Mouse (Mus musculus): ENCODE results near the gene Aif1. TPM values are rescaled to one million over a fixed set of nuclear protein-coding genes. Genes with fewer than 3 reads are reported as not detected.

The Aif1 gene
- total and polyA plus RNA-seq, 3 experiments = 7.0 to 14.7 (median 14.1) TPM

GRCm38 (mm10) chr17:35163326-35164081, 12.4 kb downstream of the Aif1 start:
- dilution Hi-C loops (cut with MboI; ENCODE audit: extremely low pct_ligation_motif_present, extremely low pct_unique_long_range_greater_than_20kb, low sequenced_read_pairs) = no loop called here
- in situ Hi-C loops (cut with MboI; ENCODE audit: low pct_ligation_motif_present, low pct_unique_long_range_greater_than_20kb, low sequenced_read_pairs) = no loop called here
- Histone ChIP-seq H3K4me1 (ENCODE audit: control insufficient read depth in 1 of 2, insufficient read depth in 2 of 2) (peaks cover 6 to 35% of the 10 kb centered on the region in 2 experiments), H3K27ac (ENCODE audit: insufficient read depth, low read depth) (no peak overlapping the region), H3K36me3 (replicated peaks in 1 of 2; ENCODE audit: control insufficient read depth in 1 of 2, insufficient read depth in 1 of 2, low read length in 1 of 2) (peaks cover 35 to 51% of the 10 kb centered on the region in 2 experiments), H3K9ac (ENCODE audit: insufficient read depth, low read depth) (peak overlapping the region; percentile 95), H3K79me2 (replicated peaks; ENCODE audit: control insufficient read depth, extremely low read depth, insufficient read depth, poor library complexity, severe bottlenecking) (peaks cover 65% of the 10 kb centered on the region), H3K4me2 (ENCODE audit: insufficient read depth, low read depth, poor library complexity, severe bottlenecking) (peak overlapping the region; percentile 76), H3K4me3 (replicated peaks in 1 of 3; ENCODE audit: low read depth in 2 of 3, low read length in 2 of 3, poor library complexity in 1 of 3) (peak overlapping the region; percentile 88 to 97 (median 92)), H3K9me3 (replicated peaks; ENCODE audit: low read length) (no peaks in the 10 kb centered on the region), H3K27me3 (replicated peaks) (no peaks in the 10 kb centered on the region)
- TF ChIP-seq SIN3A (IDR thresholded peaks at IDR 0.05; ENCODE audit: low read length) = peak; percentile 42; the same call in 1 of the 2 replicates
- TF ChIP-seq JUN (IDR thresholded peaks at IDR 0.05; ENCODE audit: insufficient read depth, low read depth, low read length) = no peak
- TF ChIP-seq CHD1 (IDR thresholded peaks at IDR 0.05; ENCODE audit: low read depth, low read length) = 0 out of 2 replicates have a peak, but pooled peaks have one; percentile 42
- no peak for DNase-seq (ENCODE audit: extremely low read depth)

- H3K4me2 ChIP-seq (ENCODE audit: insufficient read depth, low read depth, poor library complexity, severe bottlenecking) = peak overlapping the region; percentile 76
- peak overlapping the region; percentile 88 to 97 (median 92) for H3K4me3 ChIP-seq (replicated peaks in 1 of 3; ENCODE audit: low read depth in 2 of 3, low read length in 2 of 3, poor library complexity in 1 of 3)
- H3K9ac ChIP-seq (ENCODE audit: insufficient read depth, low read depth) = peak overlapping the region; percentile 95
- DNase-seq (ENCODE audit: extremely low read depth) = no peak
- peaks cover 68% of the 10 kb centered on the region for H3K79me2 ChIP-seq (replicated peaks; ENCODE audit: control insufficient read depth, extremely low read depth, insufficient read depth, poor library complexity, severe bottlenecking)
- in situ Hi-C loops (cut with MboI; ENCODE audit: low pct_ligation_motif_present, low pct_unique_long_range_greater_than_20kb, low sequenced_read_pairs) (no loop called here), dilution Hi-C loops (cut with MboI; ENCODE audit: extremely low pct_ligation_motif_present, extremely low pct_unique_long_range_greater_than_20kb, low sequenced_read_pairs) (no loop called here)
- no peak overlapping the region for H3K27ac ChIP-seq (ENCODE audit: insufficient read depth, low read depth)
- H3K27me3 ChIP-seq (replicated peaks) = no peaks in the 10 kb centered on the region
- no peak for TF ChIP-seq ETS1 (conservative IDR thresholded peaks at IDR 0.05; ENCODE audit: low read depth, low read length)
- no peak for TF ChIP-seq ZC3H11A (IDR thresholded peaks at IDR 0.05; ENCODE audit: low read depth, low read length)
- TF ChIP-seq CHD1 (IDR thresholded peaks at IDR 0.05; ENCODE audit: low read depth, low read length) = no peak
- TF ChIP-seq CTCF (conservative IDR thresholded peaks at IDR 0.05 in 1 of 2, IDR thresholded peaks at IDR 0.05 in 1 of 2; ENCODE audit: low read depth in 2 of 2, low read length in 2 of 2) = no peak
- no peak for TF ChIP-seq SMC3 (IDR thresholded peaks at IDR 0.05; ENCODE audit: low read depth, low read length)
- no peak for TF ChIP-seq ZMIZ1 (IDR thresholded peaks at IDR 0.05; ENCODE audit: low read depth, low read length)
- no peak for TF ChIP-seq MAX (IDR thresholded peaks at IDR 0.05; ENCODE audit: low read length)
- TF ChIP-seq RAD21 (IDR thresholded peaks at IDR 0.05; ENCODE audit: low read depth, low read length) = no peak
- no peak for TF ChIP-seq KAT2A (IDR thresholded peaks at IDR 0.05; ENCODE audit: insufficient replicate concordance, low read length)
- no peak for TF ChIP-seq PAX5 (IDR thresholded peaks at IDR 0.05; ENCODE audit: low read length)
- no peak for TF ChIP-seq UBTF (IDR thresholded peaks at IDR 0.05; ENCODE audit: low read depth, low read length)
- no peak for TF ChIP-seq JUN (IDR thresholded peaks at IDR 0.05; ENCODE audit: insufficient read depth, low read depth, low read length)
- no peak for TF ChIP-seq GABPA (IDR thresholded peaks at IDR 0.05; ENCODE audit: insufficient replicate concordance, low read depth, low read length)
- no peak for TF ChIP-seq USF2 (conservative IDR thresholded peaks at IDR 0.05; ENCODE audit: low read depth, low read length)
- no peak for TF ChIP-seq ZKSCAN1 (IDR thresholded peaks at IDR 0.05; ENCODE audit: borderline replicate concordance, low read depth, low read length)
- no peak for TF ChIP-seq NELFE (IDR thresholded peaks at IDR 0.05; ENCODE audit: low read depth, low read length)
- no peak for TF ChIP-seq SIN3A (IDR thresholded peaks at IDR 0.05; ENCODE audit: low read length)
- no peak for TF ChIP-seq ELF1 (IDR thresholded peaks at IDR 0.05; ENCODE audit: low read depth, low read length)
- no peaks in the 10 kb centered on the region for H3K9me3 ChIP-seq (replicated peaks; ENCODE audit: low read length)
- H3K4me1 ChIP-seq (ENCODE audit: control insufficient read depth in 1 of 2, insufficient read depth in 2 of 2) = peaks cover 6 to 35% of the 10 kb centered on the region in 2 experiments
- peaks cover 43 to 56% of the 10 kb centered on the region in 2 experiments for H3K36me3 ChIP-seq (replicated peaks in 1 of 2; ENCODE audit: control insufficient read depth in 1 of 2, insufficient read depth in 1 of 2, low read length in 1 of 2)
These were observed 13.1 kb downstream of the Aif1 start for GRCm38 (mm10) chr17:35162730-35163129.

Measured in CH12.LX (cell line).